Mouse (Mus musculus) brain, adult 2 months (tissue): Measurements from ENCODE around the gene Ptpn11.

Experiments
- DNase-seq: peaks from one replicate; pipeline ENCODE4 v3.0.0; 2011; ENCODE audit warnings: low read depth, low spot score

Ptpn11 gene

GRCm38 (mm10) chr5:121126051-121126450, 65.1 kb downstream of the Ptpn11 start:
- no peak for DNase-seq

- peak; percentile 77 for DNase-seq
Observed at GRCm38 (mm10) chr5:121125563-121125962, 65.6 kb downstream of the Ptpn11 start.

- DNase-seq = peak; percentile 59
Observed at GRCm38 (mm10) chr5:121124208-121125185, 66.7 kb downstream of the Ptpn11 start.

GRCm38 (mm10) chr5:121123399-121123798, 67.8 kb downstream of the Ptpn11 start:
- no peak for DNase-seq

- DNase-seq = no peak
Observed at GRCm38 (mm10) chr5:121122577-121122976, 68.6 kb downstream of the Ptpn11 start.

GRCm38 (mm10) chr5:121122036-121122435, 69.2 kb downstream of the Ptpn11 start:
- no peak for DNase-seq

GRCm38 (mm10) chr5:121119331-121120034, 71.7 kb downstream of the Ptpn11 start:
- DNase-seq = peak; percentile 93

- peak; percentile 87 for DNase-seq
Observed at GRCm38 (mm10) chr5:121118345-121118744, 72.9 kb downstream of the Ptpn11 start.

- DNase-seq = peak; percentile 73
Observed at GRCm38 (mm10) chr5:121116941-121117340, 74.3 kb downstream of the Ptpn11 start.

- peak; percentile 92 for DNase-seq
Observed at GRCm38 (mm10) chr5:121115391-121116157, 75.6 kb downstream of the Ptpn11 start.

GRCm38 (mm10) chr5:121114151-121114550, 77.0 kb downstream of the Ptpn11 start:
- peak; percentile 87 for DNase-seq

- DNase-seq = no peak
Observed at GRCm38 (mm10) chr5:121112390-121112789, 78.8 kb downstream of the Ptpn11 start.

- peak; percentile 87 for DNase-seq
Observed at GRCm38 (mm10) chr5:121111106-121111915, 79.9 kb downstream of the Ptpn11 start.

- peak; percentile 70 for DNase-seq
Observed at GRCm38 (mm10) chr5:121109185-121109584, 82.0 kb downstream of the Ptpn11 start.

- no peak for DNase-seq
Observed at GRCm38 (mm10) chr5:121106913-121107312, 84.3 kb downstream of the Ptpn11 start.

- DNase-seq = peak; percentile 94
Observed at GRCm38 (mm10) chr5:121100886-121101580, 90.2 kb downstream of the Ptpn11 start.

- DNase-seq = no peak
Observed at GRCm38 (mm10) chr5:121100095-121100494, 91.1 kb downstream of the Ptpn11 start.

GRCm38 (mm10) chr5:121097970-121098369, 93.2 kb downstream of the Ptpn11 start:
- DNase-seq = no peak

- no peak for DNase-seq
Observed at GRCm38 (mm10) chr5:121096744-121097143, 94.5 kb downstream of the Ptpn11 start.

- no peak for DNase-seq
Observed at GRCm38 (mm10) chr5:121093281-121093680, 97.9 kb downstream of the Ptpn11 start.
